Mouse (Mus musculus) intestine, postnatal 0 days (tissue): ENCODE data around the gene Cog8. TPM values are rescaled to one million over a fixed set of nuclear protein-coding genes. Genes with fewer than 3 reads are reported as not detected.
"Not testable (repeated sequence)": the region's sequence is repeated elsewhere in the genome, so short reads cannot be mapped to it uniquely, and the experiment has no call there.

ENCODE experiments used
- ATAC-seq: fragments of 200-750 bp; cut with Nextera tagmentation; 2 replicates; pipeline ENCODE4 v1.8.0; 2017; ENCODE audit warnings: mild to moderate bottlenecking, moderate TSS enrichment, moderate library complexity
- H3K27ac ChIP-seq: fragments of 300-500 bp; sonication (generic); 2 replicates; pipeline ENCODE4 v1.5.1; 2014; ENCODE audit warnings: mild to moderate bottlenecking, low read depth, low read length, moderate library complexity
- H3K27me3 ChIP-seq: fragments of 300-500 bp; sonication (generic); replicated peaks from 2 replicates; pipeline ENCODE4 v1.6.1; 2014; ENCODE audit warnings: low read length, mixed read lengths; ENCODE audit not compliant: control insufficient read depth, insufficient read depth
- H3K36me3 ChIP-seq: fragments of 300-500 bp; sonication (generic); 2 replicates; pipeline ENCODE4 v1.6.1; 2014; ENCODE audit warnings: mild to moderate bottlenecking, moderate library complexity; ENCODE audit not compliant: control insufficient read depth, insufficient read depth
- H3K4me1 ChIP-seq: fragments of 300-500 bp; sonication (generic); replicated peaks from 2 replicates; pipeline ENCODE4 v1.6.1; 2014; ENCODE audit warnings: antibody characterized with exemption, low read length, mixed read lengths; ENCODE audit not compliant: control insufficient read depth, insufficient read depth
- H3K4me2 ChIP-seq: fragments of 300-500 bp; sonication (generic); replicated peaks from 2 replicates; pipeline ENCODE4 v1.6.1; 2014; ENCODE audit warnings: low read depth, mild to moderate bottlenecking, moderate library complexity
- H3K4me3 ChIP-seq: fragments of 300-500 bp; sonication (generic); 2 replicates; pipeline ENCODE4 v1.5.1; 2014; ENCODE audit warnings: low read depth, low read length
- H3K9ac ChIP-seq: fragments of 300-500 bp; sonication (generic); 2 replicates; pipeline ENCODE4 v1.6.1; 2014; ENCODE audit warnings: mild to moderate bottlenecking, low read depth, low read length
- H3K9me3 ChIP-seq: fragments of 300-500 bp; sonication (generic); 2 replicates; pipeline ENCODE4 v1.6.1; 2016; ENCODE audit warnings: mixed run types; ENCODE audit not compliant: control insufficient read depth
- CTCF ChIP-seq: sonication (generic); IDR thresholded peaks from 2 replicates; pipeline ENCODE4 v1.5.1; 2016; ENCODE audit warnings: low read depth, mild to moderate bottlenecking, control low read depth, antibody characterized with exemption, moderate library complexity
- WGBS: fragments of 180-500 bp; shearing (Covaris S2); extraction: QIAGEN DNeasy Blood & Tissue Kit; methylation state at CpG from one replicate; pipeline ENCODE4 v1.1.7; 2014; 5-methylcytosine and 5-hydroxymethylcytosine counted together
- polyA plus RNA-seq: library from polyadenylated mRNA; unstranded; fragments of >200 nt; fragmentation: Nextera tagmentation; extraction: Ambion mirVana; gene quantifications from 2 replicates; pipeline ENCODE4 v1.2.1, GENCODE M21; 2015

Gene Cog8
- polyA plus RNA-seq, 1 experiment from 2014 or later, result 21.6 TPM

DNA sequence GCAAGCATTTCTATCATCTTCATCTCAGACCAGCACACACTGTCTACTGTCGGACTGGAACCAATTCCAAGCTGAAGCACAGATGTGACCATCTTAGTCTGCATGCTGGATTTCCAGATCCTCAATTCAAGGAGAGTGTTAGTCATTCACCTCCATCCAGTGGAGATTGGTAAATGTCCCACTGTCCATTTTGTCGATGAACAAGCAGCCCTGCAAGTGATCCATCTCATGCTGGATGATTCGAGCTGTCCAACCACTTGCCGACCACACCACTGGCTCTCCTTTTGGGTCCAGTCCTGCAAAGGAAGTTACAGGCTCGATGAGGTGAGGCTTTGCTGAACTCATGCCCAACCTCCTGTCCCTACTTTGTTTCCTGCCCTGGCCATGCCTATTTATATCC is 9.5 kb downstream of the Cog8 start:
- Histone ChIP-seq H3K27me3 (no peaks in the 10 kb centered on the region), H3K9me3 (no peaks in the 10 kb centered on the region), H3K36me3 (peaks cover 57% of the 10 kb centered on the region), H3K4me3 (no peak overlapping the region), H3K4me1 (no peaks in the 10 kb centered on the region), H3K4me2 (peak overlapping the region; percentile 91; the same call in 1 of the 2 replicates), H3K9ac (no peak overlapping the region), H3K27ac (no peak overlapping the region)
- no peak for TF ChIP-seq CTCF
- no peak for ATAC-seq
- 74% methylated on average over 5 of the region's 5 CpGs for WGBS

GRCm38 (mm10) chr8:107045478-107045877 is 11.0 kb downstream of the Cog8 start:
- Histone ChIP-seq H3K27me3 (no peaks in the 10 kb centered on the region), H3K9ac (no peak overlapping the region), H3K36me3 (peaks cover 56% of the 10 kb centered on the region), H3K27ac (peak overlapping the region; percentile 50; the same call in 1 of the 2 replicates), H3K4me1 (no peaks in the 10 kb centered on the region), H3K4me3 (no peak overlapping the region), H3K4me2 (no peak overlapping the region), H3K9me3 (no peaks in the 10 kb centered on the region)
- TF ChIP-seq CTCF, result no peak
- 88% methylated on average over 6 of the region's 6 CpGs for WGBS
- ATAC-seq, result no peak

DNA sequence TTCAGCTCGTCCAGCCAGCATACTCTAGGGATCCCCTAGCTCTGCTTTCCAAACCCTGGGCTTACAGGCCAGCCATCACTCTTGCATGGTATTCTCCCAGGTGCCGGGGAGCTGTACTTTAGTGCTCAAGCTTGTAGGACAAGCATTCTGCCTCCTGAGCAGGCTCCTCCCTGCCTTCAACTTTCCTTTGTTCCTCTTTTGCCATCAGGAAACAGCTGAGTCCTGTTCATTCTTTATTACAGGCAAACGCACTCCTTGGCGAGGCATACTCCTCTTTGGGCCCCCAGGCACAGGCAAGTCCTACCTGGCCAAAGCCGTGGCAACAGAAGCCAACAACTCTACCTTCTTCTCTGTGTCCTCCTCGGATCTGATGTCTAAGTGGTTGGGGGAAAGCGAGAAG is 15.9 kb downstream of the Cog8 start:
- no peak for ATAC-seq
- Histone ChIP-seq H3K9me3 (no peaks in the 10 kb centered on the region), H3K36me3 (peaks cover 78% of the 10 kb centered on the region)

DNA sequence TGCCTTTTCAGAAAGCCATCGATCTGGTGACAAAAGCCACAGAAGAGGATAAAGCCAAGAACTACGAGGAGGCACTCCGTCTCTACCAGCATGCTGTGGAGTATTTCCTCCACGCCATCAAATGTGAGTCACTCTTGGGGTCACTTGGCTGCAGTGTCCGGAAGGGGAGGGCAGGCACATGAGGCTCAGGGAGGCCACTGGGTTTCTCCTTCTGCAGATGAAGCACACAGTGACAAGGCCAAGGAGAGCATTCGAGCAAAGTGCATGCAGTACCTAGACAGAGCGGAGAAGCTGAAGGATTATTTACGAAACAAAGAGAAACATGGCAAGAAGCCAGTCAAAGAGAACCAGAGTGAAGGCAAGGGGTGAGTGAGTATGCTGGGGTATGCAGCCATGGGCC is 19.9 kb downstream of the Cog8 start:
- Histone ChIP-seq H3K27me3 (no peaks in the 10 kb centered on the region), H3K27ac (no peak overlapping the region), H3K9me3 (no peaks in the 10 kb centered on the region), H3K4me2 (no peak overlapping the region), H3K4me3 (no peak overlapping the region), H3K4me1 (0 out of 2 replicates have a peak, but pooled peaks cover 7% of the 10 kb centered on the region), H3K36me3 (peaks cover 40% of the 10 kb centered on the region), H3K9ac (no peak overlapping the region)
- WGBS, result 78% methylated on average over 8 of the region's 8 CpGs
- no peak for ATAC-seq
- TF ChIP-seq CTCF, result no peak

More for the DNA sequence above, 15.9 kb downstream of the Cog8 start:
- Histone ChIP-seq H3K4me2 (no peak overlapping the region), H3K27me3 (no peaks in the 10 kb centered on the region), H3K4me3 (no peak overlapping the region), H3K4me1 (no peaks in the 10 kb centered on the region), H3K9ac (no peak overlapping the region), H3K27ac (no peak overlapping the region)
- TF ChIP-seq CTCF, result no peak
- WGBS, result 78% methylated on average over 7 of the region's 7 CpGs

- no peak for TF ChIP-seq CTCF
- WGBS, result 87% methylated on average over 3 of the region's 3 CpGs
These were observed 20.8 kb downstream of the Cog8 start for GRCm38 (mm10) chr8:107035641-107036040.

DNA sequence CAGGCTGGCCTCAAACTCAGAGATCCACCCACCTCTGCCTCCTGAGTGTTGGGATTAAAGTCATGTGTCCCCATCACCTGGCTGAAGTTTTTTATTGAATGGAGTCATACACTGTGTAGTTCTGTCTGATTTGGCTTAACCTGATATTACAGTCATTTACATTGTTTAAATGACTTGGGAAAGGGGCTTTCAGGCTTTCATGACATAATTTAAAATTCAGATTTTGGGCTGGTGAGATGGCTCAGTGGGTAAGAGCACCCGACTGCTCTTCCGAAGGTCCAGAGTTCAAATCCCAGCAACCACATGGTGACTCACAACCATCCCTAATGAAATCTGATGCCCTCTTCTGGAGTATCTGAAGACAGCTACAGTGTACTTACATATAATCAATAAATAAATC is 22.9 kb downstream of the Cog8 start:
- H3K4me3 ChIP-seq, H3K4me2 ChIP-seq, H3K9me3 ChIP-seq, H3K27ac ChIP-seq, H3K9ac ChIP-seq, H3K4me1 ChIP-seq, ATAC-seq, H3K27me3 ChIP-seq: not testable (repeated sequence)
- H3K36me3 ChIP-seq, result peaks cover 11% of the 10 kb centered on the region
- WGBS, result 87% methylated on average over 2 of the region's 2 CpGs

More at GRCm38 (mm10) chr8:107035641-107036040, 20.8 kb downstream of the Cog8 start:
- Histone ChIP-seq H3K9me3 (no peaks in the 10 kb centered on the region), H3K4me2 (no peak overlapping the region), H3K4me3 (no peak overlapping the region), H3K36me3 (peaks cover 31% of the 10 kb centered on the region), H3K27ac (no peak overlapping the region), H3K27me3 (no peaks in the 10 kb centered on the region), H3K4me1 (0 out of 2 replicates have a peak, but pooled peaks cover 7% of the 10 kb centered on the region), H3K9ac (no peak overlapping the region)
- ATAC-seq, result no peak
